Mouse (Mus musculus): ENCODE measurements at regions not wholly inside any gene's neighbourhood (a gene's known extent, or its start where the extent isn't known, plus 50 kb on each side); places are given as distances from the start of the nearest gene placed in this dataset.

GRCm38 (mm10) chr4:12620756-12621270 is 449.0 kb upstream of the Fam92a start:
- no peak for DNase-seq

GRCm38 (mm10) chr4:12620059-12620755 is 448.4 kb upstream of the Fam92a start:
- no peak for DNase-seq

- DNase-seq, result no peak
Measured at GRCm38 (mm10) chr4:12616665-12617064, 444.9 kb upstream of the Fam92a start.

GRCm38 (mm10) chr4:12611511-12611910 is 439.7 kb upstream of the Fam92a start:
- DNase-seq, result no peak

- no peak for DNase-seq
Measured at GRCm38 (mm10) chr4:12601165-12601919, 429.5 kb upstream of the Fam92a start.

- DNase-seq, result no peak
Measured at GRCm38 (mm10) chr4:12595801-12596515, 424.1 kb upstream of the Fam92a start.

GRCm38 (mm10) chr4:12592973-12593372 is 421.2 kb upstream of the Fam92a start:
- DNase-seq, result no peak

GRCm38 (mm10) chr4:12578102-12578501 is 406.3 kb upstream of the Fam92a start:
- DNase-seq, result no peak

GRCm38 (mm10) chr4:12571881-12572280 is 400.1 kb upstream of the Fam92a start:
- DNase-seq, result peak; percentile 46

GRCm38 (mm10) chr4:12570689-12571088 is 398.9 kb upstream of the Fam92a start:
- no peak for DNase-seq

- DNase-seq, result no peak
Measured at GRCm38 (mm10) chr4:12567643-12568042, 395.8 kb upstream of the Fam92a start.

- peak; percentile 75 for DNase-seq
Measured at GRCm38 (mm10) chr4:12563016-12563415, 391.2 kb upstream of the Fam92a start.

GRCm38 (mm10) chr4:12560546-12560945 is 388.7 kb upstream of the Fam92a start:
- no peak for DNase-seq

GRCm38 (mm10) chr4:12560015-12560414 is 388.2 kb upstream of the Fam92a start:
- DNase-seq, result no peak

GRCm38 (mm10) chr4:12557105-12557504 is 385.3 kb upstream of the Fam92a start:
- no peak for DNase-seq

- no peak for DNase-seq
Measured at GRCm38 (mm10) chr4:12549265-12549664, 377.4 kb upstream of the Fam92a start.

GRCm38 (mm10) chr4:12543906-12544305 is 372.1 kb upstream of the Fam92a start:
- no peak for DNase-seq

- no peak for DNase-seq
Measured at GRCm38 (mm10) chr4:12541508-12541907, 369.7 kb upstream of the Fam92a start.

- no peak for DNase-seq
Measured at GRCm38 (mm10) chr4:12539184-12539791, 367.5 kb upstream of the Fam92a start.

GRCm38 (mm10) chr4:12538694-12539121 is 366.9 kb upstream of the Fam92a start:
- peak; percentile 57 for DNase-seq

GRCm38 (mm10) chr4:12538043-12538442 is 366.2 kb upstream of the Fam92a start:
- no peak for DNase-seq

GRCm38 (mm10) chr4:12534151-12534550 is 362.3 kb upstream of the Fam92a start:
- DNase-seq, result no peak

GRCm38 (mm10) chr4:12532961-12533360 is 361.1 kb upstream of the Fam92a start:
- DNase-seq, result no peak
